Mouse (Mus musculus) ES-E14 (cell line): ENCODE measurements at regions not wholly inside any gene's neighbourhood (a gene's known extent, or its start where the extent isn't known, plus 50 kb on each side); places are given as distances from the start of the nearest gene placed in this dataset.

ENCODE experiments used
- CHD2 ChIP-seq: IDR thresholded peaks from 2 replicates; pipeline ENCODE4 v1.6.1; 2014; ENCODE audit warnings: mild to moderate bottlenecking, low read depth, low read length, inconsistent platforms
- HCFC1 ChIP-seq: IDR thresholded peaks from 2 replicates; pipeline ENCODE4 v1.6.1; 2012; ENCODE audit warnings: low read length, inconsistent platforms, borderline replicate concordance; ENCODE audit not compliant: insufficient read depth
- MAFK ChIP-seq: IDR thresholded peaks from 2 replicates; pipeline ENCODE4 v1.6.1; 2014; ENCODE audit warnings: mild to moderate bottlenecking, low read depth, low read length, inconsistent platforms; ENCODE audit not compliant: insufficient read depth
- ZC3H11A ChIP-seq: IDR thresholded peaks from 2 replicates; pipeline ENCODE4 v1.6.1; 2012; ENCODE audit warnings: low read depth, mild to moderate bottlenecking, inconsistent platforms, low read length, borderline replicate concordance

- TF ChIP-seq ZC3H11A: no peak
- no peak for TF ChIP-seq HCFC1
- TF ChIP-seq CHD2: no peak
- no peak for TF ChIP-seq MAFK
These were observed 52.8 kb upstream of the Car10 start for GRCm38 (mm10) chr11:93044998-93045397.
